Mouse (Mus musculus): ENCODE data around the gene Sval3. TPM values are rescaled to one million over a fixed set of nuclear protein-coding genes. Genes with fewer than 3 reads are reported as not detected.

Sval3 gene
- not detected for total RNA-seq (2021)
- long read RNA-seq, experiment 1: 0 reads
- long read RNA-seq, experiment 2: 0 reads

DNA sequence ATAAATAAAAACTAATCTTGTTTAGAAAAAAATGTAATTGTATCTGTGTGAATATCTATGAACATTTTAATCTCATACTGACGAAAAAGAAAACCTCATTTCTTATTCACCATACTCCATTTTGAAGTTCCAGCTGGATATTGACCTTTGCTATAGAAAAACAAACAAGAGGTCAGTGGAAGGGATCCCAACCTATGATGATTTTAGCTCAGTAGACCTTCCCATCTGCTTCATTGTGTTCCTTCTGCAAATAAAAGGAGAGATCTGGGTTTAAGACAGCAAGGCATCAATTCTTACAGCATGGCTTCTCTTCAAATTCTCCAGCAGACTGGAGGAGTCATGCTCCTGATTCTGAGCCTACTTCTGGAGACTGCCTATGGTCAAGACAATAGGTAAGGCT lies at the start of gene Sval3:
TSS of gene Sval3 (plus strand) at position 301 of the 400 bp plus-strand sequence.
- DNase-seq (ENCODE audit: low spot score): no peak

DNA sequence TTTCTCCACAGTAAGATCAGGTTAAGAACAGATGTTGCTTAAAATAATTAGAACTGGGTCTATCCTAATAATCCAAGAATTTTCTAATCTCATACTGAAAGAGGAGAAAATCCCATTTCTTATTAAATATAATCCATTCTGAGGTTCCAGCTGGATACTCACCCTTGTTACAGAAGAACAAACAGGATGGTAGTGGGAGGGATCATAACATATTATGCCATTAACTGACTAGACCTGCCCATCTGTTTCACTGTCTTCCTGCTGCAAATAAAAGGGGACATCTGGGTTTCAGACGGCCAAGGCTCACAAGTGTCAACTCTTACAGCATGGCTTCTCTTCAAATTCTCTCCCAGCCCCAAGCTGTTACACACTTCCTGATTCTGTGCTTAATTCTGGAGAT lies 16.6 kb upstream of the Sval3 start, which contains the start of gene Sval1:
TSS of gene Sval1 (plus strand) at position 301 of the 400 bp plus-strand sequence.
- DNase-seq (ENCODE audit: low spot score): no peak

Other genes with a start within 250 kb of the Sval3 start
- gene Olfr459, start 193.0 kb upstream of the Sval3 start, total RNA-seq (2021): not detected
- not detected for gene Pip, start 120.6 kb upstream of the Sval3 start, total RNA-seq (2021)
- not detected for gene Sval2, start 115.2 kb upstream of the Sval3 start, total RNA-seq (2021)
- gene Sval1, start 16.5 kb upstream of the Sval3 start, total RNA-seq (2021): not detected
- gene Sva, start 70.3 kb downstream of the Sval3 start, total RNA-seq (2021): not detected
- not detected for gene Tas2r139, start 172.8 kb downstream of the Sval3 start, total RNA-seq (2021)
- not detected for gene Tas2r144, start 247.2 kb downstream of the Sval3 start, total RNA-seq (2021)